Mouse (Mus musculus): Measurements from ENCODE around the gene Car7.

The Car7 gene

DNA sequence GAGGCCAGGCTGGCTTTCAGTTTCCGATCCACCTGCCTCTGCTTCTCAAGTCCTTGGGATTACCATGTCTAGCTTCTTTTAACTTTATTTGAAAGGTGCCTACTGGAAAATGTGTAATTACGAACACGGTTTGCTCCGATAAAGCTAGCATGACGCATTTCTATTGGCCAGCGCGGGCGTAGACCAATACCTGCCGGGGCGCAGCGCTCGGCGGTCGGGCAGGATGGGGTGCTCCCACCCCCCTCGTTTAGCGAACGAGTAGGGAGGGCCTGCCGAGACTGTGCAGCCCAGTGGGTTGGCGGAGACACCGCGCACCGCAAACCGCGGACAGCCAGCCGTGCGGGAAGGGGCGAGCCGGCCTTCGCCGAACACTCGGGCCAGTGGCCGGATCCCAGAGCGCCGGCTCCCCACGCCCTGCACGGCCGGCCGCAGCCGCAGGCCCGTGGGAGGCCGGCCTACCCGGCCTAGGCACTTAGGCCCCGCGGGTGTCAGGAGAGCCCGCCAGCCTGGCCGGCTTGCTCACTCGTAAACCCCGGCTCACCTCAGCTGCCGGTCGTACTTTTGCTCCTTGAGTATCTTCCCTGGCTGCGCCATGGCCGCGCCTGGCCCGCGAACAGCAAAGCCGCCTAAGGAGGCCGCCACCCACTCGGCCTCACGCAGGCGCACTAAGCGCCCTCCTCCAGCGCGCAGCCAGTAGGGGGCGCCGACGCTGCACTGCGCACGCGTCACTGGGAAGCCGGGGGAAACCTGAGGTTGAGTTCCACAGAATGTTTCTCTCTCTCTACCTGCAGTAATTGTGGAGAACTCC lies at the start of gene Car7, which contains the start of gene Nae1:
TSS of gene Car7 (plus strand) at position 719 of the 808 bp plus-strand sequence.
TSS of gene Nae1 (minus strand) at position 667 of the 808 bp plus-strand sequence.
- peak; percentile 92 for DNase-seq (ENCODE audit: low spot score)

DNA sequence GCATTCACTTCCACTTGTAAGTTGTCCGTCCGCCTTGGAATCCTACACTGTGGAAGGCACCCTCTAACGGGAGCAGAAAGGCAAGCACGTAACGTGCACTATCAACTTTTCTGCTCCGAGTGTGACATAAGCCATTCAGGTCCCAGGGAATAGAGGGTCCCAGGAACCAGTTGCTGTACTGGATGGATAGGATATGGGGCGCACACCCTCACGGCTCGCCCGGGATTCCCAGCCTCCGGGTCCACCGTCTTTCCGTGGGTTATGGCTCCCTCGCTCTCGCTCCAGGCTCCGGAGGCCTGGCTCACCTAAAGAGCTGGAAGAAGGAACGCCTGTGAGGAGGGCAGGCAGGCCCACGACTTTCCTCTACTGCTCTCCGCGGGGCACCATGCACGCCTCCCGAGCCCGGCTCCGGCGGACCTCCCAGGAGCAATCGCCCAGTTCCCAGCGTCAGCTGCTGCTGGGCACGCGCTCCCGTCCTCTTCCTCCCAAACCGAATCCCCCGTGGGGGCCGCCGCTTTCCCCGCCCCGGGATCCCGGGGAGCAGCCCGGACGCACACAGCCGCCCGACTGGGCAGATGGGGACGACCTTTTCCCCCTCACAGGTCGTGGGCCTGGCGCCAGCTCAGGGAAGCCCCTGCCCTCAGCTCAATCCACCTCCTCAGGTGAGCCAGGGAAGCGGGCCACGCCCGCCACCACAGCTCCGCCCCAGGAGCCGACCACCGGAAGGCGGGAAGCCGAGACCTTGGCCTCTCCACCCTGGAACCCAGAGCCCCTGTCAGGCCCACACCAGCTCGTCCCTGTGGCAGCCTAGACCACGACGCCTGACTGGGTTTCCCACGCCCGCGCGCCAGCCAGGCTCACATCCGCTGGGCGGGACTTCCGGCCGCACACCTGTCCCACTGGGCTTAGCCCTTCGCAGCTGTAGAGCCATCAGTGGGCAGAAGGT lies 25.2 kb upstream of the Car7 start, which contains the start of gene Terb1:
TSS of gene Terb1 (minus strand) at position 850 of the 946 bp plus-strand sequence.
- DNase-seq (ENCODE audit: low spot score): peak; percentile 23

DNA sequence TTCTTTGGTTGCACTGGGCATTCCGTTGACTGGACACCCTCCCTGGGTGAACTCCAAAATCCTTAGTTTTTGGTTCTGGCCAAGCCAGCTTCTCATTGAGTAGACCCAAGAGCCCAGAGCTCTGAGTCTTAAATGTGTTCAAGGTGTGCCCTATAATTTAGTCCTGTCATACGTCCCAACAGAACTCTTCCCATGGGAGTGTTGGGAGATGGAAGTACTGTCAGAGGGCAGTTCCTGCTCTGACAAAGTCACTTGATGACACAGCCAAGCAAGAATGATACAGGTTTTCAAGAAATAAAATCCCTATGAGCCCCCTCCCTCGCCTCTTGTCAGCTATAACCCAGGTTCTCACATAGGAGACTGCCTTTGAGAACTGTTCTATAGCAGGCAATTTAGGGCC lies 24.4 kb upstream of the Car7 start:
- no peak for DNase-seq (ENCODE audit: low spot score)

DNA sequence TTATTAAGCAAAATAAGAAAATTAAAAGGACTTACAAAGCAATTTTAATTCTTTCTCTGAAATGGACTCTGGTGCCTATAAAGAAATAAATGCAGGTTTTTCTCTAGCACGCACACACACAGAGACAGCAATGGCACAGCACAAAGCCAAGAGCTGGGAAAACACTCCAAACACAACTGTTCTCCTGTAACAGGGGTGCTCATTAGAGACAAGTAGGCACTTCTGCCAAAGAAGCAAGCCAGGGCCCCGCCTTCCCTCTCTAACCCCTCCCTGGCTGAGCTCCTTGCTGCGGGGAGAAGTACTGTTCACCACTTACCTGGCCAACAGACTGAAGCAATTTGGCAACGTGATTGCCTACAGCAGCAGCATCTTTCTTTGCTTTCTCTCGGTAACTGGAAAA lies 16.6 kb upstream of the Car7 start:
- peak; percentile 80 for DNase-seq (ENCODE audit: low spot score)

DNA sequence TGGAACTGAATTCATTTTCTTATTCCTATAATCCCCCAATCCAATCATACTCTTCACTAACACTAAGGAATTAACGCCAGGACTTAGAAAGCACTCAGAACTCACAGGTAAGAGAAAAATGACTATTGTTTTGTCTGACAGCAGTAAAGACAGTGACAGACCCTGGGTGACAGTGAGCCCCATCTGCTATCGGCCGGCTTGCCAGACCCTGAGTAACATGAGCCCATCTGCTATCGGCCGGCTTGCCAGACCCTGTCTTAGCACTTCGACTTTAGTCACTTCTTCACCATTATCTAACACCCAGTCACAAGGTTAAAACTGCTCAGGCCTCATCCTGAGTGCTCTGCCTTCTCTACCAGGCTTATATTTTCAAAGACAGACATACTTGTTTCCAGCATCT lies 4.8 kb upstream of the Car7 start:
- no peak for DNase-seq (ENCODE audit: low spot score)

DNA sequence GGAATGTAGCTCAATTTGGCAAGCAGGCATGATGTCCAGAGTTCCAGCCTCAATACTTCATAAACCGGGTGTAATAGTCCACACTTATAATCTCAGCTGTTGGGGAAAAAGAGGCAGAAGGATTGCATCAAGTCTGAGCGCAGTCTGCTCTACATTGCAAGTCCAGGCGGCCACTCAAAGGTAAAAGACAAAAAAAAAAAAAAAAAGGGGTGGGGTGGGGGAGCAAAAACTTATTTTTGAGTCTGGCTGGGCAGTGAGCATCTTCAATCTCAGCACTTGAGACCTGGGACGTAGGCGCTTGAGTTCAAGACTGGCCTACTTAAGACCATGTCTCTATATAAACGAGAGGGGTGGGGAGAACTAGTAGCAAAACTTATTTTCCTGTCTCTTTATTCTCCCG lies 938 bp upstream of the Car7 start:
- DNase-seq (ENCODE audit: low spot score): no peak

DNA sequence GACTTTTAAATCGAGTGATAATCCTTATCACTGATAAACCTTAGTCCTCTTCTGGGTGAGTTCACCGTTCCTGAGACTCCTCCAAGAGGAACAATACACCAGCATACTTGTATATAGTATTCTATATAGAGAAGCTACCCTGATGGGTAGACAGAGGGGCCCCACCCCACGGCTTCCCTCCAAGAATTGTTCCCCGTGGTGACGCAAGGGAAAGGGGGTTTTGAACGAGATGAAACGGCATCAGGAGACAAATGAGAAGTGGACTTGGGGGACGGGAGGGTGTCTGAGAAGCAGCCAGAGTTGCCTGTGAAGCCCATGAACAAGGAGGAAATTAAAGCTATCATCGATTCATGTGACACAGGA lies 271 bp downstream of the Car7 start:
- DNase-seq (ENCODE audit: low spot score): no peak

DNA sequence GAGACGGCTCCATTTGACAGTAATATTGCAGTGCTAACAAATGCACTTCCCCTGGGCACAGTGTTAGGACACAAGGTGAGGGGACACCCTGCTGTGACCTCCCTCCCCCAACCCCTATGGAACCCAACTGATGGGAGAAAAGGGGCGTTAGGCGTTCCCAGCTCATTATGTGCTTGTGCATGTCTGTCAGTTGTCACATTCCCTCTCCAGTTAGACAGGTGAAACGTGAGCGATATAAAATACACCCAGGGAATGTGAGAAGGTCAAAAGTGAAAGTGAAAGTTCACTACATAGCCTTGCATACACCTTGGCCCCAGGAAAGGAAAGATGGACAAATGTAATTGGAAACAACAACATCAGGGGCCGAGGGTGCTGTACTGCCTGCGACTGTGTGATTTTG lies 889 bp downstream of the Car7 start:
- DNase-seq (ENCODE audit: low spot score): no peak

DNA sequence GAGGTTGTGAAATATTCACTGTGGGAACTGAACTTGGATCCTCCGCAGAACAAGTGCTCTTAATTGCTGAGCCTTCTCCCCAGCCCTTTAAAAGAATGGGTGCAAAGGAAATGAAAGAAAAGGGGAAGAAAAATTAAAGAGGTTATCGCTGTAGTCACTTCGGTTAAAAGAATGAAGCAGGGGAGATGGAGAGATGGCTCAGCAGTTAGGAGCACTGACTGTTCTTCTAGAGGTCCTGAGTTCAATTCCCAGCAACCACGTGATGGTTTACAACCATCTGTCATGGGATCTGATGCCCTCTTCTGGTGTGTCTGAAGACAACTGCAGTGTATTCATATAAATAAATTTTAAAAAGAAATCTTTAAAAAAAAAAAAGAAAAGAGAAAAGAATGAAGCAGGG lies 1.5 kb downstream of the Car7 start:
- no peak for DNase-seq (ENCODE audit: low spot score)

DNA sequence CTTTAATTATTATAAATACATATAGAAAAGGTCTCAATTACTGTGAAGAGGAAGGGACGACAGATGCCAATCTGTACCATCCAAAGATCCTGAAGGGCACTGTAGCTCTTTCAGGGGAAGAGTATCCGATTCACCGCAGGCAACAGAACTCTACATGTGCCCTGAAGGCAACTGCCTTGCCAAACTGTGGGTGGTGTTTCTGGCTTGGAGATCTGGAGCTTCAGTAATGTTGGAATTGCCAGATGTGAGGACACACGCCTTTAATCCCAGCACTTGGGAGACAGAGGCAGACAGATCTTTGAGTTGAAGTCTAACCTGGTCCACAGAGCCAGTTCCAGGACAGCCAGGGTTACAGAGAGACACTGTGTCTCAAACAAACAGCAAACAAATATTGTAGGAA lies 4.4 kb downstream of the Car7 start:
- no peak for DNase-seq (ENCODE audit: low spot score)

DNA sequence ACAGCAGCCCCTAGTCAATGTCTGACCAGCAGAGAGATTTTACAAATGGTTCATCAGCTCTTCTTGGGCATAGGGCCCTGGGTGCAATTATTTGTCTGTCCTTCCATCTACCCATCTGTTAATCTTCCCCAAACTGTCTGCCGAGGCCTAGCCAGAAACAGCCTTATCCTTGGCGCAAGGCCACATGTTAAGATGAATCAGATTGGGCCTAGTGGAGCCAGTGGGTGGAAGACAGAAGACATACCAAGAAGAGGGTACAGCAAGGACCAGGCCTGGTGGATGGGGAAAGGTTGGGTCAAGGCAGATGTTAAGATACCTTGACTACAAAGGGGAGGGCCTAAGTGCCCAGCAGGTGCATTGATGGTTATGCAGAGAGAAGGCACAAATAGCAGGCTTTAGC lies 5.1 kb downstream of the Car7 start:
- DNase-seq (ENCODE audit: low spot score): no peak

DNA sequence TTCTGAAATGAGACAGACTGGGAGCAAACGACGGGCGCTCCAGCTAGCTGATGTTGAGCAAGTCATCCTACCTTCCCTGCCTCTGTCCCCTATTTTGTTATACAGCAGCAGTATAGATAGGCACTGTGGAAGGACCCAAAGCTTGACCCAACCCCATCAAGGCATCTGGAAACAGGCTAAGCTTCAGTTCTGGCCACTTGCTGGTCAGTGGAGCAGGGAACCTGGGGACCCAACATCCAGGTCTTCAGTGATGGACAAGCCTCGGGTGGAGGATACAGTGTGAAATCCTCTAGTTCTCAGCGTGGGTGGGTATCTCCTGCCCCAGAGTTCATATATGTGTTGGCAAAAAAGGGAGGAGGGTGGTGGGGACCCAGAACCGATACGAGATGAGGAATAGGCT lies 5.7 kb downstream of the Car7 start:
- no peak for DNase-seq (ENCODE audit: low spot score)

DNA sequence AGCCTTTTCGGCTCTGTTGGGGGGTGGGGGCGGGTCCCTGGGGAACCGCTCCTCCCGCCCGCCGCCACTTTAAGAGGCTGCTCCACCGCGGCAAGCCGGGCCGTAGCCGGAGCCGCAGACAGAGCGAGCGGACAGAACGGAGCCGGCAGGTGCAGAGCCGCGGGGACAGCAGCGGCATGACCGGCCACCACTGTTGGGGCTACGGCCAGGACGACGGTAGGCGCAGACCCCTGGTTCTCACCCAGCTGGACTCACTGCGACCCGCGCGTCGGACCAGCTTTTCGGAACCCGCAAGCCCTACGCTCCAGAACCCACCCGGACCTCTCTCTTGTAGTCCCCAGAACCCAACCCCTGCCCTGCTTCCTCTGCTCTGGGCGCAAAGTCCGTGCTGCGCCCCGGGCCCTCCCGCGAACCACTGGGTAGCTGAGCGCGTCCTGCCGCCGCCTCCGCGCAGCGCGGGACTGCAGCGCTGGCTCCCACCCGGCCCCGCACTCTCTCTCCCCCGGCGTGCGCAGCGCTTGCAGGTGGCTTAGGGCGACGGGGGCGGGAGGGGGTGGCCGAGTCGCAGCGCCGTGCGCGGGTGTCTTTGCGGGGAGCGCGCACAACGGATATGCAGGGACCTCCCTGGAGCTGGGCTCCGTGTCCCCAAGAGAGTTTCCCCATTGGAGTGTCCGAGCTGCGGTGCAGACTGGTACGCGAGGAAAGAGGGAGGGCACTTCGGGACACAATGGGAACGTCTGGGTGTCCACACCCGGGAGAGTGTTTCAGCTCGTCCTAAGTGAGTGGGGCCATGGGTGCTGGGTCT lies 6.4 kb downstream of the Car7 start:
- DNase-seq (ENCODE audit: low spot score): no peak

DNA sequence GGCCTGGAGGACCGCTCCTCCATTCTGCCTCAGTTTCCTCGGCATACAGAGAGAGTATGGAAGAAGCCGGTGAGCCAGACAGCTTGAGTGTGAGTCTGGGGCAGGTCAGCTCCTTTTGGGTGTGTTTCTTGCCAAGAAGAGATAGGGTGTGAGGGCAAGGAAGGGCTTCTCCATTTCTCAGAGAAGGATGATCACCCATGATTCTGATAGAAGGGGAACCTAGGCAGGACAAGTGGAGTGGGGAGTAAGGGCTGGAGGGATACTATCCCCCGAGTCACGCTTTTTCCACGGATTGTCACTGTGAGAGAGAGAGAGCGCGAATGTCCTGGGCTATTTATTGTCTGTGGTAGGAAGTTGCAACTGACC lies 7.0 kb downstream of the Car7 start:
- DNase-seq (ENCODE audit: low spot score): no peak

DNA sequence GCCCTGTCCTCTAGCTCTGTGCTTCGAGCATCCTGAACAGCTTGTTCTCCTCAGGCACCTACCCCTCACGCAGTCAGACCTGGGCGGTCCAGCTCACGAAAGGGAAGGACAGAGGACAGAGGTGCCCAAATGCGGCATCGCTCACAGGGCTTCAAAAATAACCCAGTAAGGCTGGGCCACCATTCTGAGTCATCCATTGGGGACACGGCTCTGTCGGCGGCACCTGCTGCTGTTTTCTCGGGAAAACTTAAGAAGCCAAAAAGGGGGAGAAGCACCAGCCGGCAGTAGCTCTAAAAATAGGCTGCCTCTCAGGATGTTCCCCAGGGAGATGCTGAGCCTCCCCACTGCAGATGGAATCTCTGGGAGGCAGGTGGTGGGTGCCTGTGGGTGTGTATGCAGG lies 7.7 kb downstream of the Car7 start:
- no peak for DNase-seq (ENCODE audit: low spot score)

DNA sequence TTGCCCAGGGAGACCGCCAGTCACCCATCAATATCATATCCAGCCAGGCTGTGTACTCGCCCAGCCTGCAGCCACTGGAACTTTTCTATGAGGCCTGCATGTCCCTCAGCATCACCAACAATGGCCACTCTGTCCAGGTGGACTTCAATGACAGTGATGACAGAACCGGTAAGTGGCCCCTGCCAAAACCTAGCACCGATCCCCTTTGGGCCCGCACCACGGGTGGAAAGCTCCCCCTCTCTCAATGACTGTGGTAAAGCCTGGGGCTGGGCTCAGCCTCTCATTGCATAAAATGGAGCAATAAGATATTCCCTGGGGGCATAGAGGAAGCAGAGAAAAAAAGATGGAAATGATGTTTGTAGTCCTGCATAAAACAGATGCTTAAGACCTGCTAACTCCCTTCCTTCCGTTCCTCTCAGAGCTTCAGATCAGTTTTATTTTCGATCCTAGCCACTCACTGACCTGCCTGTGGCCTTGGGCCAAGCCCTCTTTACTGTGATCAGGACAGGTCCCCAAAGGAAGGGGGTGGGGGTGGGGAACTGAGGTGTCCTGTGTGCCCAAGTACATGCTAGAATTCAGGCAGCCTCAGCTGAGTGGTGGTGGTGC lies 9.1 kb downstream of the Car7 start:
- no peak for DNase-seq (ENCODE audit: low spot score)

DNA sequence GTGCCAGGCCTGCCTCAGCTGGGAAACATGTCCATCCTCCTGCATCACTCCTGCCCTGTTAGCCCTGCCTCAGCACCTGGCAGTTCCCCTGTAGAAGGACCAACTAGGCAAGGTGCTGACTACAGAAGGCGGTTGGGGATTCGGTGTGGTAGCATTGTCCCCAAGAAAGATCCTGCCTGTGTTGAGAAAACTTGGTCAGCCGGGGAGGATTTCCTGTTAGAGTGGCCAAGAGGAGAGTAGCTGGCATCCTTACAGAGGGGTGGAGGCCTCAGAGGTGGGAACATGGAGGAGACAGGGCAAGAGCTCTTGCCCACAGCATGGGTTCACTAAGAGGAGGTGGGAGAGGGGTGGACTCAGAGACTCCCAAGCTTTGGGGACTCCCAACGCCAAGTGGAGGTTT lies 20.7 kb downstream of the Car7 start:
- peak; percentile 16 for DNase-seq (ENCODE audit: low spot score)

DNA sequence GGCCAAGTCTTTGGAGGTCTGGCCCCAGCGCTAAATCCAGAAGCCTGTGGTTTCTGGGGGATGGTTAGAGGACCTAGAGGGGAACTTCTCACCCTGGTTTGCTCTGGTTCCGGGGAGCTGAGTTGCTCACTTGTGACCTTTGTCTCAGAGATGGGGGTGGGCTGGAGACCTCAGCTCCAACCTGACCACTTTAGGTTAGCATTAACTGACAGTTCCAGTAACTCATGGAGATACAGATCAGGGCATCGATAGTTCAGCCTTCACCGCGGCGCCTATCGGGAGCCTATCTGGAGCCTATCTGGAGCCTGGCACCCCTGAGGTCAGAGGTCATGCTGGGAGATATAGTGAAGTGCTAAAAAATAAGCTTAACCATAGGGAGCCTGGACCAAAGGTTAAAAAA lies 22.7 kb downstream of the Car7 start:
- DNase-seq (ENCODE audit: low spot score): no peak

DNA sequence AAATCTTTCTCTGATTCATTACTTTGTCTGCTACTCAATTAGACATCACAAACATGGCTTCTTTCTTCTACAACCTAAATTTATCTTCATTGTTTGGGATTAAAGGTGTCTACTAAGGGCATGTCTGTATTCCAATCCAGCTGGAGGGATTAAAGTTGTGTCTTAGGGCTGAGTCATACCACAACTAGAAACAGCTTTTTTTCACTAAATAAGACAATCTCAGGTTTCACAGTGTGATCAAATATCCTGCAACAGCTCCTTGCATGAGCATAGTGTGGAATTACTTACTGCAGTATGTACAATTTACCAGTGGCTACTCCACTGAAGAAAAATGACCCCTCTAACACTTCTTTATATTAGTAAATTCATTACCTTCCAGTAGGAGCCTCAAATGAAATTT lies 26.2 kb downstream of the Car7 start:
- DNase-seq (ENCODE audit: low spot score): no peak

DNA sequence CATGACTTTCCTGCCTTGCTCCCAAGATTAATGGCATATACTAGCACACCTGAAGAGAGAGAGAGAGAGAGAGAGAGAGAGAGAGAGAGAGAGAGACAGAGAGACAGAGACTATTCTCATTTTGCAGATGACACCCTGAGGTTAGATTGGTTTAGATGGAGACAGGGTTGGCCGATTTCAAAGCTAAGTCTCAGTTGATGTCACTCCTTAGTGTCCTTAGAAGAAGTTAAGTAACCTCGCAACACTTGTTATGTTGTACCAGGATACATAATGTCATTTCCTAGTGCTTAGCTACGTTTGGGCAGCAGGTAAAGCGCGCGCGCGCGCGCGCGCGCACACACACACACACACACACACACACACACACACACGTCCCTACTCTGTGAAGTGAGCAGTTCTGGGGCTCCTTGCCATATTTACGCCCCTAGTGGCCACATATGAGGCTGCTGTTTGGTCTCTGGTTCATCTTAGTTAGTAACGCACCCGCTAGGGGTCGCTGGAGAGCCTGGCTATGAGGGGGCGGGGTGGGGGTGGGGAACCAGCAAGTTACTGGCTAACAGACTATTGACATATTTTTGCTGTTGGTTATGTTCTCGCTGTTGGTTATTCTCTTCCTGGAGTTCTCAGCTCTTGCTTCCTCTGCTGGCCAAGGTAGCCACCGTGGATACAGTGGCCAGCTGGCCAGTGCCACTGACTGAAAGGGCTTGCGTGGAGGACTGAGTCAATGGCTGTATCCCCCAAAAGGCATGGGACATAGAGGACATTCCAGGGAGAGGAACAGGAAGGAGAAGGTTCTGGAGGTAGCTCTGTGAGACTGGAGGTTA lies 30.4 kb downstream of the Car7 start:
- peak; percentile 89 for DNase-seq (ENCODE audit: low spot score)

DNA sequence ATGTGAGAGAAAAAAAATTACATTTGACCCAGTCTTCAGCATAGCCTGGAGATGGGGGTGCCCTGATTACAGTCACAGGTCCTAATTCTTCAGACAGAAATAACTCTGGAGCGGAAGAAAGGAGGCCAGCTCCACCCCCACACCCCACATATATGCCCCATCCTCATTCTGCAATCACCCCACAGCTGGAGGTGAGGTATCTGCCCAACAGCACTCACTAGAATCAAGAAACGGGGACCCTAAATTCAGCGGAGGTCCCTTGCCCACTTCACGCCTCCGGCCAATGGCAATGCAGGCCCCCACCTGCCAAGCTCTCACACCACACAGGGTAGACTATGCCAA lies 30.9 kb downstream of the Car7 start:
- no peak for DNase-seq (ENCODE audit: low spot score)

Measured in lung, postnatal 25 days (tissue).